Mouse (Mus musculus) right cerebral cortex, postnatal 25 days (tissue): ENCODE results near the gene Runx3.

Experiments used
- DNase-seq: peaks from one replicate; pipeline ENCODE4 v3.0.0; 2022

Gene Runx3

DNA sequence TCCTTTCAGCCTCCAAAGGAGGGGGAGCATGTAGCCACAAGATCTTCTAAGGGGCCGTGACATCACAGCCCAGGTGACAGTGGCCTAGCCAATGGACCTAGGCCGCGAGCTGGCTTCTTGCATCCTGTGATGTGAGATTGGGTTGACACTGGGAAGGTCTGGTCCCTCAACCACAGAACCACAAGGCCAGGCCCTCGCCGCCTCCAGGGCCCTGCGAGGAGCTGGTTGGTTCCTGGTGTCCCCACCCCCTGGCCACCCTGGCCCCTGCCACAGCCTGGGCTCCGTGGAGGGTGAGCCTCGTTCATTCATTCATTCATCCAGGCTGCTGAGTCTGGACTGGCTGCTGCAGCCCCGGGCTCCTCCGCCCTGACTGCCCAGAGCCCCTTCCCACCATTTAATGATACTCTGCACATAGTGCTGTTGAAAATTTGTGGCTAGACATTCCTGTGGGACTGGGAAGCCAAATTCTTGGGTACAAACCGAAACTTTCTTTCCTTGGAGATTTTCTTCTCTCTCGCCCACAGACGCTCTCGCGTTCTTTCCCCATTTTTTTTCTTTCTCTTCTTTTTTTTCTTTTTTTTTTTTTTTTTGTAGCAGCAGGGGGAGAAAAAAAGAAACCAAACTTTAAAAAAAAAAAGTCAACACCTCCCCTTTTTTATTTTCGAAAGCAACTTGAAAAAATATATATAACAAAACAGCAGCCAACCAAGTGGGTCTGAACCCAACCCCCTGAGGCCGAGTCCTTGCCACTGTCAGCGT, at the start of gene Runx3:
Runx3 (plus strand) TSS at position 311 of the 759 bp plus-strand sequence.
- DNase-seq: no peak

DNA sequence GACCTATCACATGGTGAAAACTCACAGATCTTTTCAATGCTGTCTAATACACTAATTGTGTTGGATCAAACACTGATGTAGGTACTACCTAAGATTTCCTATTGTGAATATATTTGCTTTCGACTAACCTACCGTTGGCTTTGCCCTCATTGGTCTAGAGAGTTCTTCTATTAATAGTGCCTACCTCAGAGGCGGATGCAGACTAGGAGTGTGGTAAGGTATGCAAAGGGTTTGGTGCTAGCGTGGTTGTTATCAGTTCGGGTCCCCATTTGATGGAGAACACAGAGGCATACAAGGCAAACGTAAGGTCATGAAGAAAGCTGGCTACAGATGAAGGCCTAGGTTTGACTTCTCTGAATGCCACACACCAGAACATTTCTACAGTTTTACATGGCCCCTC, 47.8 kb upstream of the Runx3 start:
- no peak for DNase-seq

DNA sequence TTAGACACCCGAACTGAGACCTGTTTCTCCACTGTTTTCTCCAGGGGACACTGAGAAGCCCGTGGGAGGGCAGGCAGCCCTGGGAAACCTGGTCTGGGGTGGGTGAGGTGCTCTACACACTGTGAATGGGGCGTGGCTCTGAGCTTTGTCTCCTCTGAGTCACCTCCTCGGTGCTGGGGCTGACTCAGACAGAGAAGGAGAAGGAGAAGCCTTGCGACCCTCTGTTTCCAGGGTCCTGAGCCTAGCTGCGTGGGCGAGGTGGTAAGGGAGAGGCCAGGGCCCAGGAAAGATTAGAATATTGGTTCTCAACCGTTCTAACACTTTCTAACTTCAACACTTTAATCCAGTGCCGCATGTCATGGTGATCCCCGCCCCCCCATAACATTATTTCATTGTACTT, 46.9 kb upstream of the Runx3 start:
- no peak for DNase-seq

DNA sequence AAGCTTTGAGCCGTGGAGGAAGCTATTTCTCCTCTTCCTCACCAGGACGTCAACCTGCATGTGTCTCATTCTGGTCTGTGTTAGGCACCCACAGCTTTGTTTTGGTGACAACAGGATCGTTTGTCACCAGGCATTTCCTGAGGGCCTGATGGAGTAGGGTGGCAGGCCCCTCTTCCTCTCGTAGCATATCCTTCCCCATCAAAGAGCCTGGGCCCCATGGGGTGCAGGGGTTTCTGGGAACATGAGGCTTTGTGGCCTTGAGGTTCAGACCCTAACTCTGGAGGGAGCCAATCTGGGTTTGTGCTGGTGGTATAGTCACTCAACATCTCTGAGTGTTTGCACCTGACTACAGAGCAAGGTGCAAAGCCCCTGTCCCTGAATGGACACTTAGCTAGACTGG, 45.8 kb upstream of the Runx3 start:
- DNase-seq: no peak

DNA sequence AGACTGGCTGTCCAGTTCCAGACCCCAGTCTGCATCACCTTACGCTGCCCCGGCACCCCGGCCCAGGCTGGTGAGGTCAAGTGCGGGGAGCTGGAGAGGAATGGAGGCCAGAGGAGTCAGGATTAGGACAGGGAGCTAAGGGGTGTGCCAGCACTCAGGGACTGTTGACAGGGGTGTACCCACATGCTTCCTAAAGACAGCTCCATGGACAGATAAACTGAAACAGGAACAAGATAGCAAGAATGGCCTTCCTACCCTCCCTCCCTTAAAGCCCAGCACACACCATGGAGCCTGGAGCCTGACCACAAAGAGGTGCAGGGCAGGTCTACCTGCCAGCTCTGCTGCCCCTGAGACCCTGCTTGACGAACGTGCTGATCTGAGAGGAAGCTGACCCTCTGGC, 45.1 kb upstream of the Runx3 start:
- DNase-seq: no peak

DNA sequence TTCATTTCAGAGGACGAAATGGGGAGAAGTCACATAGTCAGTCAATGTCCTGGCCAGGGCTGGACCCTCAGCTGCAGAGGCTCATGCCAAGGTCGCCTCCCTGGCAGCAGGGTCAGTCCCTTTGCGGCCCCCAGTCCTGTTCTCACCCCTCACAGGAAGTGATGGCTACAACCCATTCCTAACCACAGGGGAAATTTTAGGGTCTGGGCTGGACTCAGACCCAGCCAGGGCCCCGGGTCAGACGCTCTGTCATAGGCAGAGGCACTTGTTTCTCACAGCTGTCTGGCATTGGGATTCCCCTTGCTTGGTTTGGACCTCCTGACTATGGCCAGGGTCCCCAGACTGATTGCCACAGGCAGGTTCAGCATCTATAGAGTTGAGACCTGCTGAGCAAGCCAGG, 43.8 kb upstream of the Runx3 start:
- DNase-seq: no peak

DNA sequence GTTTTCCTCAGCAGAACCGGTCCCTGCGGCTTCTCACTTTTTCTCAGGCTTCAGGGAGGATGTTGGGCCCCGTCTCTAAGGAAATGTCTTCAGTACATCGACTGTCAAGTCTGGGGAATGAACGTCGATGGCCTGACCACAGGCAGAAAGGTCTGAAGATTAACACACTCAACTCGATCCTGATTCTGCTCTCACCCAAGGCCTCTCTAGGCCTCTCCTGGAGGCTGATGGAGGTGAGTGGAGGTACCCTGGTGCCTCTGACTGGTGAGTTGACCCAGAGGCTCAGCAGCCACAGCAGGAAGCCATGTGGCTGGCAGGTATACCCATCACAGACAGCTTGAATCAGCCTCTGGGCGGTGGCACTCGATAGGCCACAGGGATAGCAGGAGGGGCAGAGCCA, 43.3 kb upstream of the Runx3 start:
- no peak for DNase-seq

DNA sequence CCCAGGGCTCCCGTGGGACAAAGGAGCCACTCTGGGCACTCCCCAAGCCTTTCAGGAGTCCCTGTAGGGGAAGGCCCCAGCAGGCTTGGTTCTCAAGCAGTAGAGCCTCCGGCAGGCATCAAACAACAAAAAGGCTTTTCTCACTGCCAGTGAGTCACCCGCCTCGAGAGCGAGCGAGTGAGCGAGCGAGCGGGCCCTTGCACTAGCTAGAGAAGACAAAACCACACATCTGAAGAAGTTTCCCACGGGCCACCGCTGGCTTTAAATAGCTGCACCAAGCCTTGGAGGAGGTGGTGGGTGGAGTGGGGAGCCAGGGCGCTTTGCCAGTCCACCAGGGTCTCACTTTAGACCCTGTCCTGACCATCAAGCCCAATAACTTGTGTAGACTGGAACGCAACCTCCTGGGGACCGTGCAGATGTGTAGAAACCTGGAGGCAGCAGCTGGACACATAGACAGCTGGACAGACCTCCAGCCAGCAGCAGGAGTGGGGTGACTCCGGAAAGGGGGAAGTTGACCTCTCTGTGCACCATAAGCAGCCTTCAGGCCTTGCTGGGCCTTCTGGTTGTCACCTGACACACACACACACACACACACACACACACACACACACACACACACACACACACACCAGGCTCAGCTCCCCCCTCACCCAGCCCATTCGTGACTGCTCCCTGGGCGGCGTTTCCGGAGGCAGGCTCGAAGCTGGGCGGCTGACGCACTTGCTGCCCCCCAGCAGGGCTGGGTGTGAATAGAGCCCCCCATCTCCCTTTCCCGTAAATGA, 40.4 kb upstream of the Runx3 start:
- DNase-seq: no peak

DNA sequence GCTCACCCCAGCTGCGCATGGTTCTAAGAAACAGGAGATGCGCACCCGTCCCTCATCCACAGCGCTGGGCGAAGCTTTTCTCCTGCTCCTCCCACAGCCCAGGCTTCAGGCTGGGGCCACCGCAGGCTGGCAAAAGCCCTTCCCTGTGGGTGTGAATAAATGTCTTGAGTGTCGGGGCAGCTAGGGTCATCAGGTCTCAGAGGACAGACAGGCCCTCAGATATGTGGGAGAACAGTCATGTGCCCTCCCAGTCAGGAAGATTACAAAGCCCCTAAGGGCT, 39.9 kb upstream of the Runx3 start:
- DNase-seq: no peak

DNA sequence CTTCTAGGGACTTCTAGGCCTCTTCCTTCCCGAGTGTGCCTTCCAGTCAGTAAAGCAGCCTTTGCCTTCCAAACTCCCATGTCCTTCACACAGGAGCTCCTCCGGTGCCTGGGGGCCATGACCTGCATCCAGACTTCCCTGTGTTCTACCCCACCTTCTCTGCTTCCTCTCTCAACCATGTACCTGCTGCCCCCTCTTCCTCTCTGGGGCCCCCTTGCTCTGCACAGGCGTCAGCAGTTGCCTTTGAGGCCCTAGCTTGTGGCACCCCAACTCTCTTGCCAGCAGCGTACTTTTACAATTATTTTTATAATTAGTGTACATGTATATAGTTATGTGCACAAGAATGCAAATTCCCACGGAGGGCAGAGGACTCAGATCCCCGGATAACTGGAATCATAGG, 37.4 kb upstream of the Runx3 start:
- DNase-seq: no peak

DNA sequence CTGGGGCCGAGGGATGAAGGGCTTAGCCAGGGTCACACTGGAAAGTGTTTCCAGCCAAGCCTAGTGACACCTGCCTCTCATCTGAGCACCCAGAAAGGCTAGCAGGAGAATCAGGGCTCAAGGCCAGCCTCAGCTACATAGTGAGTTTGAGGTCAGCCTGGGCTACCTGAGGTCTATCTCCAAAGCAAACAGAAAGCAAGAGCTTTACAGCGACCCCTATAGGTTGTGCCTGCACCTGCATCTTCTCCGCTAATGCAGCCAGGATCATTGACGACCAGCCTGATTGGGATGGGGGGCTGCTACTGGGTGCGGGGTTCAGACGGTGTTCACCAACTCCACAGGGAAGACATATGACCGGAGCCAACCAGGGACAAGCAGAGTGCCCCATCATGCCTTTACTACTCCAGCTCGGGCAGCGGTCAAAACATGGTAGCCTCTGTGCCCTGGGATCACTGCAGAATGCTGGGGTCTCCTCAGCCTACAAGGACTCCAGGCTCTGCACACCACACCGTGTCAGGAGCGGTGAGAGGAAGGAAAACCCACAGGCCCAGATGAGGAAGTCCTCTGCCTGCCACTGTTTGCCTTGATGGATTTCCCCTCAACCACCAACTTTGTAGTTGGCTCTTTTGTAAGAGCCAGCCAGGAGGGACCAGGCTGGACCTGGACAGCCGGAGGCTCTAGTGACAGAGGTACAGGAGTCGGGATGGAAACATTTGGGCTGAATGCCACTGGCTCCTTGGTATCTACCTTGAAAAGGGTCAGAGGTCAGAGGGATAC, 35.2 kb upstream of the Runx3 start:
- DNase-seq: no peak

DNA sequence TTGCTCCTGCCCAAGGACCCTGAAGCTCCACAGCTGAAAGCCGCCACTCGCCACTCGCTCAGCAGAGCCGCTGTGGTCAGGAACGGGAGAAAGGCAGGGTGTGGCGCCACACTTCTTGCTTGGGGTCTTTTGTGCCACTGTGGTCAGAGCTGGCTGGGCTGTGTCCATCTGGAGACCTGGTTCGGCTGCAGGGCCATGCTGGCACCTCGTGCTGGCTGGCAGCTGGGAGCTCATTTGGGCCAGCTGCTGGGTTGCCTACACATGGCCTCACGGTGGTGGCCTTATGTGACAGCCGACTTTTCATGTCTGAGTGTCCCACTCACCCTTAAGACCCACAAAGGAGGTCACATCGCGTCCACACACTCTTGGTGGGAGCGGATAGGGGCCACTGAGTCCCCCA, 29.8 kb upstream of the Runx3 start:
- no peak for DNase-seq

DNA sequence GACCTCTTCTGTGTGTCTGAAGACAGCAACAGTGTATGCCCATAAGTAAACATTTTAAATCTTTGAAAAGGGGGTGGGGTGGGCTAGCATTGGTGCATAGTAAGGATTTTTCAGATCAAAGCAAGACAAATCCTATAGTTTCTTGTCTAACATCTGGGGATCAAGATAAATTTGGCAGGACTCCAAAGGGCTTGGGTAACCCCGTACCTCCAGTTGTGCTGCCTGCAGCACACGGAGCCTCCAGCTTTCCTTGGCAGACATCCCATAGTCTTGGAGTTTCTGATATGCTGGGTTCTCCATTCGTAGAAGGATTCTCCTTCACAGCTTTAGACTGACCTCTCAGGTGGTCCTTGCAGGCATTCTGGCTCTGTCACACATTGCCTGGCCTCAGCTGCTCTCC, 27.6 kb upstream of the Runx3 start:
- no peak for DNase-seq

DNA sequence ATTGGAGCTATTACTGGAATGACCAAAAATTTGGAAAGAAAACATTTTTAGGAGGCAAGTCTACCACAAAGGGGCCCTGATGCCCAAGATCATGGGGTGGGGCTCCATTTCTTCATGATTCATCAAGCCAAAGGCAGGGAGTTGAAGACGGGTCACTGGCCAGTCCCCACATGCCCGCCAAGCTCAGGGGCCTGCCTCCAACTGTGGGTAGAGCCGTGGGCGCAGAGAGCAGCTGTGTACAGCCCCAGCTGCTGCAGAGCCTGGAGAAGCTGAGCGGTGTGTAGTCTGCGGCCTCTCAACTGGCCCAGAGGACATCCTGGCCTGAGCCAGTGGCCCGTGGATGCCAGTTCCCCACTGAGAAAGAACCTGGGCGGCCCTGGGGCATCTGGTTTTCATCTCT, 24.8 kb upstream of the Runx3 start:
- DNase-seq: no peak

DNA sequence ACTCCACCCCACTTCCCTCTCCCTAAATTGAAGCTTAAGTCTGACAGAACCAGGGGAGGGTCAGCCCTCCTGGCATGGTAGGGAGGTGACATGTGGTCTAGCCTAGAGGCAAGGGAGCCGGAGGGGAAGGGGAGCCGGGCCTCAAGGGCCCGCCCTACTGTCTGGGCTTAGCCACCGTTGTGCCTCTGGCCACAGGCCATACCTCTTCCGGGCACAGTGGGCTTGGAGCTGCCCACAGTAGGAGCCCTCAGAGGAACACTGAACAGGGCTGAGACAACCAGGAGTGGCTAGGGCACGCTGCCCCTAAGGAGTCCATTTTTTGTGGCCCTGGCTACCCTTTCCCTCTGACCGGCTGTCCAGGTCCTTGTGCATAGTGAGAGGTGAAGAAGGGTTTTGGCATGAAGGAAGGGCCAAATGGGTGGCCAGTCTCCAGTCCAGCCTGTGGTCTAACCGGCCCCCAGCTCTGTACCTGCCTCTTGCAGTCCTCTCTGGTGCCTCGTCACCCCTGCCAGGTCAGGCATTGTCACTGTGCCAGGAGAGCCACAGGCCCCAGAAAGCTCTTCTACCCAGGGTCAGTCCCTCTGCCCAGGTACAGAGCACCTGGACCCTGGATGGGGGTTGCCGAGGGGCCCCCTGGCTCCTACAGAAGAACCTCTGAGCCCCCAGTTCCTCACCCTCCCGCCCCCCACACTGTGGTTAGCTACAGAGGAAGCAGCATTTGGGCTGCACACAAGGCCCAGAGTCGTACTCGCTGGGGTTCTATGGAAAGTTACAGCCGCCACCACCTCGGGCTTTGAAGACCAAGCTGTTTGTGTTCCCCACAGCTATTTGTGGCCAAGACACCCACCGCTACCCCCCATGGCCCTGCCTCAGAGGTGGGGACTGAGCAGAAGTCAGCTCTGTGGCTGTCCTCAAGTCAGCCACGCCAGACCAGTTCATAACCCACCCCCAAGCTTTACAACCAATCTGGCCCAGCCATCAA, 22.3 kb upstream of the Runx3 start:
- DNase-seq: no peak

DNA sequence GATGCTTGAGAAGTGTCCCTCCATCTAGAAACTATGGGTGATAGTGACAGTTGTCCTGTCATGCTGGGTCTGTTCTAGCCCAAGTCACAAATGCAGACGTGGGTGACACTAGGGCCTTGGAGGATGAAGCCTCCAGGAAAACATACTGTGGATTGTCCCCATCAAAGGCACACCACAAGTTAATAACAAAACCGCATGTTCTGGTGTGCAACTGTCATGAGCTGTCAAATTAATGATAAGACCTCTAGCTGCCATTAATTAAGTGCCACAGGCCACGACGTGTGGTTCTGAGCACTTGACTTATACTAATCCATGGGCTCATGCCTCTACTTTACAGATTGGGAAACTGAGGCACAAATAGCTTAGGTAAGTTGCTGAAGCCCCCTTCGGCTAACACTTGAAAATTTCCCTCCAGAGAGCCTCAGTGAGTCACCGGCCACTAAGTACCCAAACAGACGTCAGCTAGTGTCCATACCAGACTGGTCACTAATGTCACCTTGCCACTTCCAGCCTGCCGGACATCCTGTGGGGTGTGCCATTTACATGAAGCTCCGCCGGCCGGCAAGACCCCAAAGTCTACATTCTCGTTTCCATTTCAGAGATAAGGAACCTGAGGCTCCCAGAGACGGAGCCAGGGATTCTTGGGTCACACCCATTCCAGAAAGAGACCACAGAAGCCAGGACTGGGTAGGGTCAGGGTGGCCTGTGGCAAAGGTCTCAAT, 18.3 kb upstream of the Runx3 start:
- no peak for DNase-seq

DNA sequence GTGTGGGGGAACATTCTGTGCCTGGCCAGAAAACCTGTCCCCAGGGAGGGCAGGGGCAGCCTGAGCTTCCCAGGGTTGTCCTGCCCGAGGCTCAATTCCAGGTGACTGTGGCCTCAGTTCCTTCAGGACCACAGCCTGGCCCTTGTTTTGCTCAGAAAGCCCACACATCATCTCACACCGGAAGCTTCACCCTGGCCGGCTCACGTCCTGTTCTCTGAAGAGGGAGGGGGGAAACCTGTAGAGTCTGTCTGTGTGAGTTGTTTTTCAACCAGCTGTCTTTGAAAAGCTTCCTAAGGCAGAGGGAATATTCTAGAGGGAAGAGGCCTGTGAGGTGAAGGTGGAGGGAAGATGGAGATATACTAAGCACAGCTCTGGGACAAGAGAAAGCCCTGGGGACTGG, 17.7 kb upstream of the Runx3 start:
- no peak for DNase-seq

DNA sequence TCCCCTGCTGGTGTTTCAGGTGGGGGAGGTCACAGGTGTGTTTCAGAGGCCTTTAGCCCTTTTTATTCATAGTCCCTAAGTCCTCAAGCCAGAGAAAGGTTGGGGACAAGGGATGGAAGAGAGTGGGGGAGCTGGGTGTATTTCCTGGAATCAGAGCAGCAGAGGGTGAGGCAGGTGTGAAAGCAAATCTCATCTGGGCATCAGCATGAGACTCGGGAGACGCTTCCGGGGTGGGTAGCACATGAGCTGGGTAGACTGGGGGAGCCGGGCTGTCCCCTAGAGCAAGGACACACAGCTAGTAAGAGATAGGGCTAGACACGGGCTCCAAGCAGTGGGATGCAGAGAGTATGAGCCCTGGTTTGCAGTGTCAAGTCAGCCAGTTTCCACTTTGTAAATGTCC, 16.7 kb upstream of the Runx3 start:
- no peak for DNase-seq

DNA sequence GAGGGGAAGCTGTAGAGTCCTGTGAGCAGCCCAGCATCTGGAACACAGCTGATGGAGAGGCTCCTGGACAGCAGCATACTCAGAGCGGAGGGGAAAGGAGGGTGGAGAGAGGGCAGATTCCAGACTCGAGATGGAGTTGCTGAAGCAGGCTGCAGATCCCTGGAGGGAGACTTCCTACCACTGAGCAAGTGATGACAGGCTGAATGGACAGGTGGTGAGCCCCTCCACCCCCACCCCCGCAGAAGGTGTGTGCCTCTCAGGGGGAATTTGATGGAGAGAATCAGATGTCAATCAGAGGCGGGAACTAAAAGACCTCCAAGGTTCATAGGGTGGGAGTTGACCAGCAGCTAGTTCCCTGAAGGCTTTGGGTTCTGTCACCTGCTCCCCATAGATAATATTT, 13.5 kb upstream of the Runx3 start:
- no peak for DNase-seq

DNA sequence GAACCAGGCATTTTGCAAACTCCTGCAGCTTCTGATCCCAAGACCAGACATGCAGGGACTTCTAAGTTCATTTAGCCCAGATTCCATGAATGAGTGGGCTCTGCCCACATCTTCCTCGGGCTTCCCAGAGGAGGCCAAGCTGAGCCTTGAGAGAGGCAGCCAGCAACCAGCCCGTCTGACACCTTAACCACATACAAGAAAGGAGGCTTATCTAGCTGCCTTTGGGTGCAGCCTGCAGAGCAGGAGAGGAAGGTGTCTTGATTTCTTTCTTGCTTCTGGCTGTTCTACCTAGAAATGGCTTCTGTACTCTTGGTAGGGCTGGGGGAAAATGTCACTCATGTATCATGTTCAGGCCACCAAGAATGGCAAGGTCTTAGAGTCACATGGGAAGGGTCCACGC, 11.8 kb upstream of the Runx3 start:
- no peak for DNase-seq

DNA sequence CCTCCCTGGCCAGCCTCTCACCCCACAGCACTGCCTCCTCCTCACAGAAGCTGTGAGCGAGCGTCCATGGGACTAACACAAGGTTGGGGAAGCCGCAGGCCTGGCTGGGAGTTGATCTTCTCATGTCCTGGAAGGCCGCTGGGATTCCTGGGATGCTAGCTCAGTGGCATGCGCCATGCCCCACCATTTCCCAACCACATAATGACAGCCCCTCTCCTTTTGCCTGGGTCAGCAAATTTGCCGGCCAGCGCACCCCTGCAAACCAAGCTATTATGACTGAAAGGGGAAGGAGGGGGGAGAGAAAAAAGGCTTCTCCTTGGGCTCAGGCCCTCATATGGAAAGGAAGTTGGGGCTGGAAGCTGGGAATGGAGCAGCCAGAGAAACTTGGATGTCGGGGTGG, 6.8 kb upstream of the Runx3 start:
- DNase-seq: no peak

DNA sequence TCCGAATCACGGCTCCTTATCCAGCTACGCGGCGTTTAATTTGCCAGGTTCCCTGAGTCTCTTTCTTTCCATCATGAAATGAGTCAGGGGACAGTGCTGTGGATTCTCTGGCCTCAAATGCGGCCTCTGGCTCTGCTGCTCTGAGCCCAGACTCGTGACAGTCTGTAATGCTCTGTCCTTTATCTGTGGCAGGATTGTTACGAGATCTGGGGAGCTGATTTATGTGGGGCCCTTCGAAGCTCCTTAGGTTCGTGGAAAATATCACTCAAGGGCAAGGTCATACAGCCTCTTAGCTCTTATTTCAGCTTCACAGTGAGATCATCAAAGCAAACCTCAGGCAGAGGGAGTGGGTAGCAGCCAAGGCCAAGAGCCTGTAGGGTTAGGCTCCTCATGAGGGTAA, 6.2 kb upstream of the Runx3 start:
- no peak for DNase-seq
